Mouse (Mus musculus): ENCODE data around the gene Il10rb. TPM values are rescaled to one million over a fixed set of nuclear protein-coding genes. Genes with fewer than 3 reads are reported as not detected.

Il10rb gene
- total and polyA plus RNA-seq, 3 experiments: 18.3 to 144 (median 101) TPM

DNA sequence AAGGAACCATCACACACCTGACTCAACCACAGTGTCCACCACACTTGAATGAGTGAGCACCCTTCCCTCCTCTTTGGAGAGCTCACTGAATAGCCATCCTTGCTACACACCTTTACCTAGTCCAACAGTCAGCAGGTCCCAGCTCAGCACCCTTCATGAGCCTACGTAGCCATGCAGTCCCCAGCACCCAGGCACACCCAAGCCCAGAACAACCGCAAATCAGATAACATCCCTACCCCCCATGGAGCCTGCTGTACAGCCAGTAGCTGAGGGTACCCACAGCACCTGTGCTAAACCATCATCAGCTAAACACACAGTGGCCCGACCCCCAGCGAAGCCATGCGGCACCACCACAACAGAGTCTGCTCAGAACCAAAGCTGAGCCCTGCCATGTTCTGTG is 42.1 kb downstream of the Il10rb start:
- Histone ChIP-seq H3K4me1 (ENCODE audit: insufficient read depth, low read depth, low read length) (peaks cover 92% of the 10 kb centered on the region), H3K27me3 (ENCODE audit: insufficient read depth, low read length) (no peaks in the 10 kb centered on the region), H3K9me3 (replicated peaks) (peaks cover 6% of the 10 kb centered on the region; the same call in 1 of the 2 replicates), H3K36me3 (replicated peaks) (no peaks in the 10 kb centered on the region), H3K4me3 (ENCODE audit: low read depth, low read length) (peak overlapping the region; percentile 28; the same call in 1 of the 2 replicates)
- TF ChIP-seq CTCF (IDR thresholded peaks at IDR 0.05; ENCODE audit: low read depth, low read length) (no peak), GATA1 (IDR thresholded peaks at IDR 0.05; ENCODE audit: borderline replicate concordance, low read length) (no peak), TAL1 (conservative IDR thresholded peaks at IDR 0.05; ENCODE audit: low read depth, low read length) (no peak), POLR2AphosphoS5 (IDR thresholded peaks at IDR 0.05; ENCODE audit: insufficient replicate concordance, low read depth, low read length) (no peak), GATA2 (IDR thresholded peaks at IDR 0.05; ENCODE audit: borderline replicate concordance, low read depth, low read length) (no peak)
- ATAC-seq (ENCODE audit: extremely low read depth, insufficient number of reproducible peaks, low FRiP score, poor library complexity, severe bottlenecking) (peak; percentile 59), DNase-seq (ENCODE audit: low spot score) (no peak)

DNA sequence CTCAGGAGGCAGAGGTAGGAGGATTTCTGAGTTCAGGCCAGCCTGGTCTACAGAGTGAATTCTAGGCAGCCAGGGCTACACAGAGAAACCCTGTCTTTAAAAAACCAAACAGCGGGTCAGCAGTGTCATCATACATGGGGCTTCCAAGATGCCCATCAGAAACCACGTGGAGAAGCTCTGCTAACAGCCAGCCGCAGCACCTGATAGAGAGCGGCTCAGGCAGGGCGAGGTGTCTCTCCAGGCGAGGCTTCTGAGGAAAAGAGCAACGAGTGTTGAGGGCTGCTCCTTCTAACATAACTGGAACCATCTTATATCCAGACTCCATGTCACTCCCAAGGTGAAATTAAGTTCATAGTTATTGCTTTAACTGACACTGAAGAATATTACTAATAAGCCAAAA is 42.9 kb downstream of the Il10rb start:
- TF ChIP-seq CTCF (IDR thresholded peaks at IDR 0.05; ENCODE audit: low read depth, low read length): no peak
- TF ChIP-seq TAL1 (conservative IDR thresholded peaks at IDR 0.05; ENCODE audit: low read depth, low read length): no peak
- no peak for TF ChIP-seq GATA2 (IDR thresholded peaks at IDR 0.05; ENCODE audit: borderline replicate concordance, low read depth, low read length)
- TF ChIP-seq GATA1 (IDR thresholded peaks at IDR 0.05; ENCODE audit: borderline replicate concordance, low read length): no peak
- TF ChIP-seq POLR2AphosphoS5 (IDR thresholded peaks at IDR 0.05; ENCODE audit: insufficient replicate concordance, low read depth, low read length): no peak
- DNase-seq (ENCODE audit: low spot score): no peak
- Histone ChIP-seq H3K36me3 (replicated peaks) (no peaks in the 10 kb centered on the region), H3K4me3 (ENCODE audit: low read depth, low read length) (no peak overlapping the region), H3K4me1 (ENCODE audit: insufficient read depth, low read depth, low read length) (peaks cover 89% of the 10 kb centered on the region), H3K9me3 (replicated peaks) (peaks cover 5% of the 10 kb centered on the region; the same call in 1 of the 2 replicates), H3K27me3 (ENCODE audit: insufficient read depth, low read length) (no peaks in the 10 kb centered on the region)
- ATAC-seq (ENCODE audit: extremely low read depth, insufficient number of reproducible peaks, low FRiP score, poor library complexity, severe bottlenecking): no peak

DNA sequence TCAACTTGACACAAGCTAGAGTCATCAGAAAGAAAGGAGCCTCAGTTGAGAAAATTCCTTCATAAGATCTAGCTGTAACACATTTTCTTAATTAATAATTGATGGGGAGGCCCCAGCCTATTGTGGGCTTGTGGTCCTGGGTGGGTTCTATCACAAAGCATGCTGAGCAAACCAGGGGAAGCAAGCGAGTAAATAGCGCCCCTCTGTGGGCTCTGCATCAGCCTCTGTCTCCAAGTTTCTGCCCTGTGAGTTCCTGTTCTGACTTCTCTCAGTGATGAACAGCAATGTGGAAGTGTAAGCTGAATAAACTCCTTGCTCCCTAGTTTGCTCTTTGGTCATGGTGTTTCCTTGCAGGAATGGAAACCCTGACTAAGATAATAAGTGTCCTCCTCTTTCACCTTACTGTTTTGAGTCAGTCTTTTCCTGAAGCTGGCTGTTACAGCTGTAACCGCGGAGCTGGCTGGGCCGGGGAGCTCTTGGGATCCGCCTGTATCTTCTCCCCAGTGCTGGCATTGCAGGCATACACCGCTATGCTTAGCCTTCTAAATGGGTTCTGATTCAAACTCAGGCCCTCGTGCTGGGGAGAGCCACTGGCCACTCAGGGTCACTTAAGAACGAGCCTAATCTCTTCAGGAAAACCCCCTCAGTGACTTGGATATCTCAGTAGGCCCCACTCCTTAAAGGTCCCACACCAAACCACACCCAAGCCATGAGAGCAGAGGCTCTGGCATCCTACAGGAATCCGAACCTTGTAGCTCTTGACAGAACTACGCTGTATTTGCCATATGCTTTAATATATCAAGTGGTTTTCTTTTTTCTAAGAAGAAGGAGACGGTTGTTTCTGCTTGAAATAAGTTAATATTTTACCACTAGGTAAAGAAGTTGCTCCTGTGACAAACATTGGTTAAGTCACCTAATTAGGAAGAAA is 44.4 kb downstream of the Il10rb start:
- TF ChIP-seq CTCF (IDR thresholded peaks at IDR 0.05; ENCODE audit: low read depth, low read length) (no peak), POLR2AphosphoS5 (IDR thresholded peaks at IDR 0.05; ENCODE audit: insufficient replicate concordance, low read depth, low read length) (no peak), GATA1 (IDR thresholded peaks at IDR 0.05; ENCODE audit: borderline replicate concordance, low read length) (no peak), GATA2 (IDR thresholded peaks at IDR 0.05; ENCODE audit: borderline replicate concordance, low read depth, low read length) (no peak), TAL1 (conservative IDR thresholded peaks at IDR 0.05; ENCODE audit: low read depth, low read length) (no peak)
- Histone ChIP-seq H3K4me3 (ENCODE audit: low read depth, low read length) (no peak overlapping the region), H3K9me3 (replicated peaks) (no peaks in the 10 kb centered on the region), H3K36me3 (replicated peaks) (no peaks in the 10 kb centered on the region), H3K4me1 (ENCODE audit: insufficient read depth, low read depth, low read length) (peaks cover 78% of the 10 kb centered on the region), H3K27me3 (ENCODE audit: insufficient read depth, low read length) (no peaks in the 10 kb centered on the region)
- DNase-seq (ENCODE audit: low spot score): no peak
- no peak for ATAC-seq (ENCODE audit: extremely low read depth, insufficient number of reproducible peaks, low FRiP score, poor library complexity, severe bottlenecking)

- Histone ChIP-seq H3K27me3 (ENCODE audit: insufficient read depth, low read length) (no peaks in the 10 kb centered on the region), H3K4me1 (ENCODE audit: insufficient read depth, low read depth, low read length) (peaks cover 70% of the 10 kb centered on the region), H3K36me3 (replicated peaks) (peaks cover 5% of the 10 kb centered on the region), H3K9me3 (replicated peaks) (peaks cover 5% of the 10 kb centered on the region), H3K4me3 (ENCODE audit: low read depth, low read length) (no peak overlapping the region)
- DNase-seq (ENCODE audit: low spot score): no peak
- no peak for ATAC-seq (ENCODE audit: extremely low read depth, insufficient number of reproducible peaks, low FRiP score, poor library complexity, severe bottlenecking)
- TF ChIP-seq TAL1 (conservative IDR thresholded peaks at IDR 0.05; ENCODE audit: low read depth, low read length) (no peak), GATA1 (IDR thresholded peaks at IDR 0.05; ENCODE audit: borderline replicate concordance, low read length) (no peak), GATA2 (IDR thresholded peaks at IDR 0.05; ENCODE audit: borderline replicate concordance, low read depth, low read length) (no peak), CTCF (IDR thresholded peaks at IDR 0.05; ENCODE audit: low read depth, low read length) (no peak), POLR2AphosphoS5 (IDR thresholded peaks at IDR 0.05; ENCODE audit: insufficient replicate concordance, low read depth, low read length) (no peak)
Measured at GRCm38 (mm10) chr16:91451949-91452348, 46.0 kb downstream of the Il10rb start.

- Histone ChIP-seq H3K27me3 (ENCODE audit: insufficient read depth, low read length) (no peaks in the 10 kb centered on the region), H3K4me3 (ENCODE audit: low read depth, low read length) (no peak overlapping the region), H3K9me3 (replicated peaks) (peaks cover 8% of the 10 kb centered on the region), H3K36me3 (replicated peaks) (peaks cover 8% of the 10 kb centered on the region), H3K4me1 (ENCODE audit: insufficient read depth, low read depth, low read length) (peaks cover 65% of the 10 kb centered on the region)
- no peak for ATAC-seq (ENCODE audit: extremely low read depth, insufficient number of reproducible peaks, low FRiP score, poor library complexity, severe bottlenecking)
- TF ChIP-seq TAL1 (conservative IDR thresholded peaks at IDR 0.05; ENCODE audit: low read depth, low read length): no peak
- no peak for TF ChIP-seq CTCF (IDR thresholded peaks at IDR 0.05; ENCODE audit: low read depth, low read length)
- no peak for TF ChIP-seq POLR2AphosphoS5 (IDR thresholded peaks at IDR 0.05; ENCODE audit: insufficient replicate concordance, low read depth, low read length)
- no peak for TF ChIP-seq GATA2 (IDR thresholded peaks at IDR 0.05; ENCODE audit: borderline replicate concordance, low read depth, low read length)
- no peak for TF ChIP-seq GATA1 (IDR thresholded peaks at IDR 0.05; ENCODE audit: borderline replicate concordance, low read length)
- DNase-seq (ENCODE audit: low spot score): no peak
Measured at GRCm38 (mm10) chr16:91452363-91452896, 46.5 kb downstream of the Il10rb start.

DNA sequence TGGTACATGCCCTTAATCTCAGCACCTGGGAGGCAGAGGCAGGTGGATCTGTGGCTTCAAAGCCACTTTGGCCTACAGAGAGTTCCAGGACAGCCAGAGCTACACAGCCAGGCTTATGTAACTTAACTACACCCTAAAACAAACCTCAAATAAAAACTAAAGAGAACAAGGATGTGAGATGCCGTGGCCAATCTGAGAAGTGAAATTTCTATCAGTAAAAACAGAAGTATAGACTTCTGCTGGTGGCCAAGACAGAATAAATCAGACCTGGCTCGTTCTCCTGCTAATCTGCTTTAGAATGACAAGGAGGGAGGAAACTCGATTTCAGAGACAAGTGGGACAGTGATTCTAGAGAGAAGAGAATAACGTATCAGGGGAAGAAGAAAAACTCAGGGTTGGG is 49.9 kb downstream of the Il10rb start:
- no peak for DNase-seq (ENCODE audit: low spot score)
- TF ChIP-seq TAL1 (conservative IDR thresholded peaks at IDR 0.05; ENCODE audit: low read depth, low read length) (no peak), CTCF (IDR thresholded peaks at IDR 0.05; ENCODE audit: low read depth, low read length) (no peak), GATA2 (IDR thresholded peaks at IDR 0.05; ENCODE audit: borderline replicate concordance, low read depth, low read length) (no peak)
- peaks cover 15% of the 10 kb centered on the region for H3K9me3 ChIP-seq (replicated peaks)

More for the DNA sequence above, 49.9 kb downstream of the Il10rb start:
- Histone ChIP-seq H3K4me3 (ENCODE audit: low read depth, low read length) (no peak overlapping the region), H3K27me3 (ENCODE audit: insufficient read depth, low read length) (no peaks in the 10 kb centered on the region), H3K4me1 (ENCODE audit: insufficient read depth, low read depth, low read length) (peaks cover 58% of the 10 kb centered on the region), H3K36me3 (replicated peaks) (peaks cover 33% of the 10 kb centered on the region)
- no peak for ATAC-seq (ENCODE audit: extremely low read depth, insufficient number of reproducible peaks, low FRiP score, poor library complexity, severe bottlenecking)

Measured in G1E (cell line).